Mouse (Mus musculus) E14TG2a.4 (cell line): ENCODE measurements around the gene Cxcr5.

ENCODE experiments used
- H3K27me3 ChIP-seq: 2 replicates; pipeline ENCODE4 v1.6.1; 2014; ENCODE audit warnings: low read length, control low read depth; ENCODE audit not compliant: insufficient read depth
- H3K36me3 ChIP-seq: 2 replicates; pipeline ENCODE4 v1.6.1; 2014; ENCODE audit warnings: low read length, control low read depth; ENCODE audit not compliant: insufficient read depth
- H3K4me1 ChIP-seq: replicated peaks from 2 replicates; pipeline ENCODE4 v1.6.1; 2014; ENCODE audit warnings: low read depth, low read length, control low read depth
- H3K4me3 ChIP-seq: replicated peaks from 2 replicates; pipeline ENCODE4 v1.5.1; 2014; ENCODE audit warnings: mild to moderate bottlenecking, low read length
- H3K9me3 ChIP-seq: 2 replicates; pipeline ENCODE4 v1.6.1; 2014; ENCODE audit warnings: low read length, control low read depth
- CTCF ChIP-seq: conservative IDR thresholded peaks from 2 replicates; pipeline ENCODE4 v1.5.1; 2014; ENCODE audit warnings: low read length
- NANOG ChIP-seq: IDR thresholded peaks from 2 replicates; pipeline ENCODE4 v1.6.1; 2014; ENCODE audit warnings: borderline replicate concordance, low read length, mixed read lengths
- POU5F1 ChIP-seq: IDR thresholded peaks from 2 replicates; pipeline ENCODE4 v1.6.1; 2014; ENCODE audit warnings: low read length, borderline replicate concordance

Cxcr5 gene

GRCm38 (mm10) chr9:44561597-44561996 lies at the start of gene Cxcr5:
TSS of gene Cxcr5 (minus strand) at chr9:44561877.
- Histone ChIP-seq H3K36me3 (no peaks in the 10 kb centered on the region), H3K4me1 (peaks cover 16% of the 10 kb centered on the region), H3K27me3 (no peaks in the 10 kb centered on the region), H3K4me3 (no peak within 1 kb of the TSS), H3K9me3 (no peaks in the 10 kb centered on the region)
- no peak for TF ChIP-seq CTCF
- no peak for TF ChIP-seq NANOG
- no peak for TF ChIP-seq POU5F1

DNA sequence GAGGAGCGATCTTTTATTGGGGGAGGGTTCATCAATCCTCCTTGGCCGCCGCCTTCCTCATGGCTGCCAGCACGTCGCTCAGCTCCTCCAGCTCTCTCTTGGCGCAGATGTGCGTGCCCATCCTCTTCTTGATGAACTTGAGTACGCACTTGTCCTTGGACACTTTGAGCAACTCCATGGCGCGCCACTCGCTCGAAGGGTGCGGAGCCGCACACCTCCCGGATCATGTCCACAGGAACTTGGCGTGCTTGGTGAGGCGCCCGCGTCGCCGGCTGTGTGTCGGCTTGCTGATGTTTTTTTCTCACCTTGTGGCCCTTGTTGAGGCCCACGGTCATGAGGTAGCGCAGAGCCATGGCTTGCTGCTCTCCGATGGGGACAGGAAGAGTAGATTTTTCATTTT lies 48.7 kb upstream of the Cxcr5 start:
- no peaks in the 10 kb centered on the region for H3K27me3 ChIP-seq
- TF ChIP-seq CTCF: no peak
- TF ChIP-seq POU5F1: no peak
- no peak for TF ChIP-seq NANOG
- H3K4me1 ChIP-seq: peaks cover 76% of the 10 kb centered on the region
- H3K9me3 ChIP-seq: no peaks in the 10 kb centered on the region
- H3K36me3 ChIP-seq: peaks cover 78% of the 10 kb centered on the region
- peak overlapping the region; percentile 57 for H3K4me3 ChIP-seq

DNA sequence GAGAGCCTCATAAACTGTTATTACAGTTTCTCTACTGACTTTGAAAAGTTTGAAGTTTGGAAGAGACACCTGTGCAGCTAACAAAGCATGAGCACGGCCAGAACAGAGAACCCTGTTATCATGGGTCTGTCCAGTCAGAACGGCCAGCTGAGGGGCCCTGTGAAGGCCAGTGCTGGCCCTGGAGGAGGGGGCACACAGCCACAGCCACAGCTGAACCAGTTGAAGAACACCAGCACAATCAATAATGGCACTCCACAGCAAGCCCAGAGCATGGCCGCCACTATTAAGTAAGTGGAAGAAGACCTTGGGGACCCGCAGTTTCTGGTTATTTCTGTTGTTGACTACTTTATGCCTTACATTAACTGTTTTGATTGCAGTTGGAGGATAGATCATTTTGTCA lies 45.6 kb upstream of the Cxcr5 start:
- Histone ChIP-seq H3K9me3 (no peaks in the 10 kb centered on the region), H3K4me3 (no peak overlapping the region), H3K27me3 (no peaks in the 10 kb centered on the region), H3K36me3 (peaks cover 47% of the 10 kb centered on the region), H3K4me1 (peaks cover 58% of the 10 kb centered on the region)
- TF ChIP-seq POU5F1 (no peak), CTCF (no peak), NANOG (no peak)

GRCm38 (mm10) chr9:44606646-44607045 lies 45.0 kb upstream of the Cxcr5 start:
- Histone ChIP-seq H3K9me3 (no peaks in the 10 kb centered on the region), H3K27me3 (no peaks in the 10 kb centered on the region), H3K36me3 (peaks cover 42% of the 10 kb centered on the region), H3K4me1 (peaks cover 59% of the 10 kb centered on the region), H3K4me3 (peak overlapping the region; percentile 97)
- TF ChIP-seq CTCF (no peak), NANOG (no peak), POU5F1 (no peak)

GRCm38 (mm10) chr9:44605616-44606165 lies 44.0 kb upstream of the Cxcr5 start:
- TF ChIP-seq POU5F1 (no peak), NANOG (no peak), CTCF (no peak)
- Histone ChIP-seq H3K4me3 (peak overlapping the region; percentile 97), H3K36me3 (peaks cover 37% of the 10 kb centered on the region), H3K4me1 (peaks cover 64% of the 10 kb centered on the region), H3K9me3 (no peaks in the 10 kb centered on the region), H3K27me3 (no peaks in the 10 kb centered on the region)

- Histone ChIP-seq H3K4me3 (peak within 1 kb of the TSS; percentile 97), H3K9me3 (no peaks in the 10 kb centered on the region), H3K27me3 (no peaks in the 10 kb centered on the region), H3K36me3 (peaks cover 30% of the 10 kb centered on the region), H3K4me1 (peaks cover 63% of the 10 kb centered on the region)
- no peak for TF ChIP-seq POU5F1
- TF ChIP-seq CTCF: no peak
- no peak for TF ChIP-seq NANOG
Measured at GRCm38 (mm10) chr9:44604779-44605615, 43.3 kb upstream of the Cxcr5 start, which contains the start of gene Ddx6. TSS of gene Ddx6 (plus strand) at chr9:44604892.

- peak overlapping the region; percentile 97 for H3K4me3 ChIP-seq
- H3K4me1 ChIP-seq: peaks cover 63% of the 10 kb centered on the region
- peaks cover 26% of the 10 kb centered on the region for H3K36me3 ChIP-seq
- H3K9me3 ChIP-seq: no peaks in the 10 kb centered on the region
- no peak for TF ChIP-seq POU5F1
- H3K27me3 ChIP-seq: no peaks in the 10 kb centered on the region
Measured at GRCm38 (mm10) chr9:44604290-44604778, 42.7 kb upstream of the Cxcr5 start.

GRCm38 (mm10) chr9:44603454-44604289 lies 42.0 kb upstream of the Cxcr5 start:
- Histone ChIP-seq H3K27me3 (no peaks in the 10 kb centered on the region), H3K4me3 (peak overlapping the region; percentile 97), H3K36me3 (peaks cover 19% of the 10 kb centered on the region), H3K4me1 (peaks cover 61% of the 10 kb centered on the region), H3K9me3 (no peaks in the 10 kb centered on the region)
- no peak for TF ChIP-seq POU5F1
- no peak for TF ChIP-seq NANOG
- TF ChIP-seq CTCF: no peak

DNA sequence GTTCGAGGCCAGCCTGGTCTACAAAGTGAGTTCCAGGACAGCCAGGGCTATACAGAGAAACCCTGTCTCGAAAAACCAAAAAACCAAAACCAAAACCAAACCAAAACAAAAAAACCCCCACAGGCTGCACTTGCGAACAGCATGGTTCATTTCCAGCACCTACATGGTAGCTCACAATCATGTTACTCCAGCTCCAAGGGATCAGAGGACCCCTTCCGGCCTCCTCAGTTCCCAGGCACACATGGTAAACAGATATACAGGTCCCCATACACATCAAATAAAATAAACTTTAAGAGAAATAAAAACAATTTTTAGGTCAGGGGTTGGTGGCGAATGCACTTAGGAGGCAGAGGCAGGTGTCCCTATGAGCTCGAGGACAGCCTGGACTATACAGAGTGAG lies 41.1 kb upstream of the Cxcr5 start:
- peaks cover 10% of the 10 kb centered on the region for H3K36me3 ChIP-seq
- H3K4me3 ChIP-seq: peak overlapping the region; percentile 26; the same call in 1 of the 2 replicates
- no peaks in the 10 kb centered on the region for H3K9me3 ChIP-seq
- TF ChIP-seq NANOG (no peak), POU5F1 (no peak), CTCF (no peak)
- H3K27me3 ChIP-seq: no peaks in the 10 kb centered on the region
- H3K4me1 ChIP-seq: peaks cover 61% of the 10 kb centered on the region
